Mouse (Mus musculus): Measurements from ENCODE around the gene Cetn3. TPM values are rescaled to one million over a fixed set of nuclear protein-coding genes. Genes with fewer than 3 reads are reported as not detected.
A peak's percentile ranks its signal among the peaks of the same experiment; 100 is the strongest.

Cetn3 gene
- polyA plus RNA-seq (2012; rRNA removed) (24.2 and 64.1 TPM in 2 replicates), polyA plus RNA-seq (2014; fragmentation: Nextera tagmentation; extraction: Ambion mirVana) (142 and 146 TPM in 2 replicates)

DNA sequence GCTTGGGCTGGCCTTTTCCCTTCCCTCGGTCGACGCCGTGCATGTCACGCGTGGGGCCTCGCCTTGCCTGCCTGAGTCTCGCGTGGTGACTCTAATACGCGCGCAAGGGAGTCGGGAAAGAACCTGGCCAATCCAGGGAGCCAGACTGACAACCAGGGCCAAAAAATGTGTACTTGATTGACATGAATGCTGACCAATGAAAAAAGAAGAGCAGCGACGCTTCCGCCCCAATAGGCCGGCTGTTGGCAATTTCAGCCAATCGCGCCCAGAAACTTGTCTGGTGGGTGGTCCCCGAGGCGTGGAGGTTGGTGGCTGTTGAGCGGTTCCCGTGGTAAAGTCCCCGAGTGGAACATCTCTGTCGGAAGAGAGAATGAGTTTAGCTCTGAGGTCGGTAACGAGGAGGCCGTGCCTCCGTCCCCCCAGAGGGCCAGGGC lies at the start of gene Cetn3:
Cetn3 (plus strand) TSS at position 107 of the 434 bp plus-strand sequence.
- Histone ChIP-seq H3K9ac (replicated peaks) (peak within 1 kb of the TSS; percentile 81), H3K4me1 (replicated peaks; ENCODE audit: control insufficient read depth in 2 of 2, insufficient read depth in 2 of 2, low read length in 1 of 2) (peaks cover 6 to 12% of the 10 kb centered on the region in 2 experiments), H3K27ac (peak within 1 kb of the TSS; percentile 80), H3K4me3 (ENCODE audit: insufficient read depth in 1 of 2, low read depth in 2 of 2, low read length in 2 of 2) (peak within 1 kb of the TSS; percentile 70 to 82), H3K9me3 (ENCODE audit: control insufficient read depth, low read length) (no peaks in the 10 kb centered on the region), H3K4me2 (ENCODE audit: low read depth) (peak within 1 kb of the TSS; percentile 86), H3K36me3 (replicated peaks; ENCODE audit: control insufficient read depth, insufficient read depth, low read depth) (peaks cover 10% of the 10 kb centered on the region), H3K27me3 (ENCODE audit: control insufficient read depth, insufficient read depth, low read length) (no peaks in the 10 kb centered on the region)
- under 1% methylated on average over 29 of the region's 29 CpGs for WGBS (ENCODE audit: insufficient replicate concordance)
- DNase-seq (ENCODE audit: low read depth in 3 of 3, low spot score in 3 of 3) (peak; percentile 98), ATAC-seq (ENCODE audit: insufficient read depth) (peak; percentile 87)
- TF ChIP-seq EP300 (IDR thresholded peaks at IDR 0.05; ENCODE audit: low read depth) (no peak), CTCF (IDR thresholded peaks at IDR 0.05; ENCODE audit: low read depth) (no peak)

DNA sequence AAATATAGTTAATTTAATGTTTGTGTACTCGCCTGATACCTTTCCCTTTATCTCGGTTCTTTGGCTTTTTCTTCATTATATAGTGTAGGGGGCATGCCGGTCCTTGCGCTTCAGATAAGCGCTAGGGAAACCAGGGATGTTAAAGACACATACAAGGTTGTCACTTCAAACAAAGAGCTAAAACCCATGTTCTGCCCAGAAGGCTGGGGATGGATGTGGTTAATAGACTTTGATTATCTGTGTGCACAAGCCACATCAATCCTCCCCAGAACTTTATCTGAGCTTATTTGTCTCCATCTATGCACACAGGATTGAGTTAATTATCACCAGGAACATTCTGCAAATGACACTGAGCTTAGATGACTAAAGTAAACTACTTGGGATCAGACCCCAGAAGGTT lies 46.3 kb upstream of the Cetn3 start:
- H3K4me1 ChIP-seq (replicated peaks; ENCODE audit: control insufficient read depth in 2 of 2, insufficient read depth in 2 of 2, low read length in 1 of 2), result peaks cover 4 to 13% of the 10 kb centered on the region in 2 experiments
- no peak overlapping the region for H3K9ac ChIP-seq (replicated peaks)
- H3K4me3 ChIP-seq (ENCODE audit: insufficient read depth in 1 of 2, low read depth in 2 of 2, low read length in 2 of 2), result no peak overlapping the region
- ATAC-seq (ENCODE audit: insufficient read depth) (peak; percentile 64), DNase-seq (ENCODE audit: low read depth in 3 of 3, low spot score in 3 of 3) (no peak)
- no peaks in the 10 kb centered on the region for H3K9me3 ChIP-seq (ENCODE audit: control insufficient read depth, low read length)
- WGBS (ENCODE audit: insufficient replicate concordance), result 19% methylated on average over 5 of the region's 5 CpGs
- H3K4me2 ChIP-seq (ENCODE audit: low read depth), result no peak overlapping the region
- H3K27me3 ChIP-seq (ENCODE audit: control insufficient read depth, insufficient read depth, low read length), result no peaks in the 10 kb centered on the region
- TF ChIP-seq CTCF (IDR thresholded peaks at IDR 0.05; ENCODE audit: low read depth) (no peak), EP300 (IDR thresholded peaks at IDR 0.05; ENCODE audit: low read depth) (peak; percentile 54)
- no peaks in the 10 kb centered on the region for H3K36me3 ChIP-seq (replicated peaks; ENCODE audit: control insufficient read depth, insufficient read depth, low read depth)
- no peak overlapping the region for H3K27ac ChIP-seq

- H3K4me2 ChIP-seq (ENCODE audit: low read depth), result no peak overlapping the region
- 12% methylated on average over 3 of the region's 3 CpGs for WGBS (ENCODE audit: insufficient replicate concordance)
- H3K4me3 ChIP-seq (ENCODE audit: insufficient read depth in 1 of 2, low read depth in 2 of 2, low read length in 2 of 2), result no peak overlapping the region
- no peaks in the 10 kb centered on the region for H3K9me3 ChIP-seq (ENCODE audit: control insufficient read depth, low read length)
- peaks cover 10 to 24% of the 10 kb centered on the region in 2 experiments for H3K4me1 ChIP-seq (replicated peaks; ENCODE audit: control insufficient read depth in 2 of 2, insufficient read depth in 2 of 2, low read length in 1 of 2)
- H3K9ac ChIP-seq (replicated peaks), result no peak overlapping the region
- DNase-seq (ENCODE audit: low read depth in 3 of 3, low spot score in 3 of 3), result no peak
- TF ChIP-seq EP300 (IDR thresholded peaks at IDR 0.05; ENCODE audit: low read depth) (peak; percentile 61), CTCF (IDR thresholded peaks at IDR 0.05; ENCODE audit: low read depth) (peak; percentile 65)
- no peaks in the 10 kb centered on the region for H3K27me3 ChIP-seq (ENCODE audit: control insufficient read depth, insufficient read depth, low read length)
- no peak overlapping the region for H3K27ac ChIP-seq
- H3K36me3 ChIP-seq (replicated peaks; ENCODE audit: control insufficient read depth, insufficient read depth, low read depth), result no peaks in the 10 kb centered on the region
- peak; percentile 76 for ATAC-seq (ENCODE audit: insufficient read depth)
These were observed 42.0 kb upstream of the Cetn3 start for GRCm38 (mm10) chr13:81740898-81741297.

GRCm38 (mm10) chr13:81743391-81744091 lies 39.3 kb upstream of the Cetn3 start:
- H3K4me3 ChIP-seq (ENCODE audit: insufficient read depth in 1 of 2, low read depth in 2 of 2, low read length in 2 of 2), result no peak overlapping the region
- H3K27ac ChIP-seq, result no peak overlapping the region
- TF ChIP-seq EP300 (IDR thresholded peaks at IDR 0.05; ENCODE audit: low read depth) (peak; percentile 46), CTCF (IDR thresholded peaks at IDR 0.05; ENCODE audit: low read depth) (peak; percentile 48)
- no peaks in the 10 kb centered on the region for H3K36me3 ChIP-seq (replicated peaks; ENCODE audit: control insufficient read depth, insufficient read depth, low read depth)
- 18% methylated on average over 10 of the region's 10 CpGs for WGBS (ENCODE audit: insufficient replicate concordance)
- no peaks in the 10 kb centered on the region for H3K9me3 ChIP-seq (ENCODE audit: control insufficient read depth, low read length)
- DNase-seq (ENCODE audit: low read depth in 3 of 3, low spot score in 3 of 3) (no peak), ATAC-seq (ENCODE audit: insufficient read depth) (peak; percentile 80)
- H3K4me2 ChIP-seq (ENCODE audit: low read depth), result peak overlapping the region; percentile 21
- H3K4me1 ChIP-seq (replicated peaks; ENCODE audit: control insufficient read depth in 2 of 2, insufficient read depth in 2 of 2, low read length in 1 of 2), result peaks cover 6 to 19% of the 10 kb centered on the region in 2 experiments; a peak in 3 of 4 replicates
- H3K27me3 ChIP-seq (ENCODE audit: control insufficient read depth, insufficient read depth, low read length), result no peaks in the 10 kb centered on the region
- no peak overlapping the region for H3K9ac ChIP-seq (replicated peaks)

DNA sequence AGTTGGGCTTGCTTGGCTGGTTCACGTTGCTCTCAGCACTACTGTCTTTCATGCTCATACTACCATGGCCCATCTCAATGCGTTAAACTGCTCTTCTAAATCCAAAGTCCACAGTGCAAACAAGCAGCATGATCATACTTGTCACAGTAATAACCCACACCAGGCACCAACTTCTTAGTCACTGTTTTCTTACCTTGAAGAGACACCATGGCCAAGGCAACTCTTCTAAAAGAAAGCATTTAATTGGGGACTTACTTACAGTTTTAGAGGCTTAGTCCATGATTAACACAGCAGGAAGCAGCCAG lies 38.8 kb upstream of the Cetn3 start:
- H3K27ac ChIP-seq, result no peak overlapping the region
- H3K4me3 ChIP-seq (ENCODE audit: insufficient read depth in 1 of 2, low read depth in 2 of 2, low read length in 2 of 2), result no peak overlapping the region
- WGBS (ENCODE audit: insufficient replicate concordance), result 48% methylated on average over 2 of the region's 2 CpGs
- no peak overlapping the region for H3K4me2 ChIP-seq (ENCODE audit: low read depth)
- no peak overlapping the region for H3K9ac ChIP-seq (replicated peaks)
- TF ChIP-seq EP300 (IDR thresholded peaks at IDR 0.05; ENCODE audit: low read depth) (no peak), CTCF (IDR thresholded peaks at IDR 0.05; ENCODE audit: low read depth) (no peak)
- H3K9me3 ChIP-seq (ENCODE audit: control insufficient read depth, low read length), result no peaks in the 10 kb centered on the region
- no peaks in the 10 kb centered on the region for H3K27me3 ChIP-seq (ENCODE audit: control insufficient read depth, insufficient read depth, low read length)
- DNase-seq (ENCODE audit: low read depth in 3 of 3, low spot score in 3 of 3) (no peak), ATAC-seq (ENCODE audit: insufficient read depth) (no peak)
- no peaks in the 10 kb centered on the region for H3K36me3 ChIP-seq (replicated peaks; ENCODE audit: control insufficient read depth, insufficient read depth, low read depth)
- peaks cover 6 to 19% of the 10 kb centered on the region in 2 experiments; a peak in 3 of 4 replicates for H3K4me1 ChIP-seq (replicated peaks; ENCODE audit: control insufficient read depth in 2 of 2, insufficient read depth in 2 of 2, low read length in 1 of 2)
